Mouse (Mus musculus) limb, embryonic 11.5 days (tissue): ENCODE results near the gene Ccdc155. TPM values are rescaled to one million over a fixed set of nuclear protein-coding genes. Genes with fewer than 3 reads are reported as not detected.

ENCODE experiments used
- ATAC-seq: fragments of 200-750 bp; cut with Nextera tagmentation; 2 replicates; pipeline ENCODE4 v1.8.0; 2017; ENCODE audit warnings: low read depth; ENCODE audit not compliant: insufficient number of reproducible peaks, low FRiP score, low TSS enrichment
- DNase-seq: peaks from one replicate; pipeline ENCODE4 v3.0.0-alpha.2; 2015; ENCODE audit warnings: low spot score
- H3K27ac ChIP-seq: fragments of 300-500 bp; sonication (generic); replicated peaks from 2 replicates; pipeline ENCODE4 v1.5.1; 2014; ENCODE audit warnings: low read depth, mild to moderate bottlenecking, low read length
- H3K27me3 ChIP-seq: fragments of 300-500 bp; sonication (generic); 2 replicates; pipeline ENCODE4 v1.6.1; 2014; ENCODE audit warnings: mild to moderate bottlenecking, low read length, mixed read lengths; ENCODE audit not compliant: control insufficient read depth, insufficient read depth
- H3K36me3 ChIP-seq: fragments of 300-500 bp; sonication (generic); 2 replicates; pipeline ENCODE4 v1.6.1; 2014; ENCODE audit warnings: mild to moderate bottlenecking, low read length, moderate library complexity, mixed read lengths; ENCODE audit not compliant: control insufficient read depth, insufficient read depth
- H3K4me1 ChIP-seq: fragments of 300-500 bp; sonication (generic); 2 replicates; pipeline ENCODE4 v1.6.1; 2014; ENCODE audit warnings: low read length, mixed read lengths; ENCODE audit not compliant: control insufficient read depth, insufficient read depth
- H3K4me2 ChIP-seq: fragments of 300-500 bp; sonication (generic); 2 replicates; pipeline ENCODE4 v1.6.1; 2014; ENCODE audit warnings: low read depth, mild to moderate bottlenecking, moderate library complexity; ENCODE audit not compliant: severe bottlenecking
- H3K4me3 ChIP-seq: fragments of 300-500 bp; sonication (generic); 2 replicates; pipeline ENCODE4 v1.5.1; 2014; ENCODE audit warnings: low read depth, low read length
- H3K9ac ChIP-seq: fragments of 300-500 bp; sonication (generic); 2 replicates; pipeline ENCODE4 v1.6.1; 2014; ENCODE audit warnings: mild to moderate bottlenecking, low read length
- H3K9me3 ChIP-seq: fragments of 300-500 bp; sonication (generic); 2 replicates; pipeline ENCODE4 v1.6.1; 2016; ENCODE audit warnings: low read length; ENCODE audit not compliant: control insufficient read depth
- WGBS: fragments of 180-500 bp; shearing (Covaris S2); extraction: QIAGEN DNeasy Blood & Tissue Kit; methylation state at CpG from one replicate; pipeline ENCODE4 v1.1.7; 2014; 5-methylcytosine and 5-hydroxymethylcytosine counted together
- polyA plus RNA-seq: library from polyadenylated mRNA; unstranded; fragments of >200 nt; fragmentation: Nextera tagmentation; extraction: Ambion mirVana; gene quantifications from 2 replicates; pipeline ENCODE4 v1.2.1, GENCODE M21; 2014

Ccdc155 gene
- polyA plus RNA-seq, 1 experiment from 2014 or later = 0.41 TPM

- peak within 1 kb of the TSS; percentile 70 for H3K4me2 ChIP-seq
- 0 out of 2 replicates have a peak, but pooled peaks cover 3% of the 10 kb centered on the region for H3K36me3 ChIP-seq
- H3K9ac ChIP-seq = 0 out of 2 replicates have a peak within 1 kb of the TSS, but pooled peaks have one; percentile 2
- peaks cover 63% of the 10 kb centered on the region for H3K27me3 ChIP-seq
- H3K4me3 ChIP-seq = peak within 1 kb of the TSS; percentile 30
- 4% methylated on average over 19 of the region's 41 CpGs for WGBS
- ATAC-seq (no peak), DNase-seq (peak; percentile 54)
- H3K9me3 ChIP-seq = no peaks in the 10 kb centered on the region; the same call in 1 of the 2 replicates
- no peak within 1 kb of the TSS for H3K27ac ChIP-seq
- H3K4me1 ChIP-seq = 0 out of 2 replicates have a peak, but pooled peaks cover 3% of the 10 kb centered on the region
Observed at GRCm38 (mm10) chr7:45163735-45164490, 40.8 kb downstream of the Ccdc155 start, which contains the start of gene Slc17a7. Gene Slc17a7, plus strand, starts transcription at chr7:45163949.

GRCm38 (mm10) chr7:45162996-45163615, 41.6 kb downstream of the Ccdc155 start:
- H3K9me3 ChIP-seq = no peaks in the 10 kb centered on the region; the same call in 1 of the 2 replicates
- H3K27ac ChIP-seq = no peak overlapping the region
- no peak overlapping the region for H3K9ac ChIP-seq
- 0 out of 2 replicates have a peak, but pooled peaks cover 3% of the 10 kb centered on the region for H3K36me3 ChIP-seq
- WGBS = 70% methylated on average over 9 of the region's 9 CpGs
- no peak overlapping the region for H3K4me3 ChIP-seq
- H3K4me2 ChIP-seq = no peak overlapping the region
- peaks cover 55% of the 10 kb centered on the region for H3K27me3 ChIP-seq
- no peak for ATAC-seq
- H3K4me1 ChIP-seq = 0 out of 2 replicates have a peak, but pooled peaks cover 3% of the 10 kb centered on the region
- no peak for DNase-seq

DNA sequence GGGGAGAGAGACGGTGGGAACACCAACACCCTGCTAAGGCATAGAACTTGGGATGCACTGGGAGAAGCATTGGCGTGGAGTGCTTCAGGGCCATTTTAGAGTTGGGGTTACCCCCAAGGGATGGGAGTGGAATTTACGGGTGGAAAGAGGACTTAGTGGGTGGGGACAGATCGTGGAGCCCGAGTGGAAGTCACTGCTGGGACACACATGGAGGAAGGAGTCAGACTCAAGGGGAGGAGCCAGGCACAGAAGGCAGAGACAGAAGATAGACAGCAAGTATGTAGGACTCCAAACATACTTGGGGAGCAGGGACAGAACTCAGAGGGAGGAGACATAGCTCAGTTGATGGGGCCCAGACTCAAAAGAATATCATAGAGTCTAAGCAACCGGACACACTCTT, 42.1 kb downstream of the Ccdc155 start:
- H3K4me2 ChIP-seq = peak overlapping the region; percentile 62
- no peak overlapping the region for H3K27ac ChIP-seq
- no peak for DNase-seq
- H3K36me3 ChIP-seq = peaks cover 5% of the 10 kb centered on the region; the same call in 1 of the 2 replicates
- H3K4me3 ChIP-seq = peak overlapping the region; percentile 25
- peaks cover 49% of the 10 kb centered on the region for H3K27me3 ChIP-seq
- no peak; the same call in 1 of the 2 replicates for ATAC-seq
- 0 out of 2 replicates have a peak, but pooled peaks cover 3% of the 10 kb centered on the region for H3K4me1 ChIP-seq
- WGBS = 25% methylated on average over 6 of the region's 6 CpGs
- H3K9ac ChIP-seq = no peak overlapping the region
- H3K9me3 ChIP-seq = no peaks in the 10 kb centered on the region; the same call in 1 of the 2 replicates

GRCm38 (mm10) chr7:45161612-45162473, 42.8 kb downstream of the Ccdc155 start:
- H3K36me3 ChIP-seq = peaks cover 5% of the 10 kb centered on the region; the same call in 1 of the 2 replicates
- no peak overlapping the region for H3K27ac ChIP-seq
- H3K4me2 ChIP-seq = peak overlapping the region; percentile 62
- ATAC-seq = peak; percentile 84
- H3K4me1 ChIP-seq = 0 out of 2 replicates have a peak, but pooled peaks cover 3% of the 10 kb centered on the region
- 6% methylated on average over 34 of the region's 35 CpGs for WGBS
- peak overlapping the region; percentile 25 for H3K4me3 ChIP-seq
- DNase-seq = peak; percentile 93
- no peaks in the 10 kb centered on the region; the same call in 1 of the 2 replicates for H3K9me3 ChIP-seq
- H3K27me3 ChIP-seq = peaks cover 43% of the 10 kb centered on the region
- no peak overlapping the region for H3K9ac ChIP-seq

- no peak overlapping the region for H3K4me2 ChIP-seq
- H3K27me3 ChIP-seq = peaks cover 34% of the 10 kb centered on the region
- H3K4me3 ChIP-seq = no peak overlapping the region
- ATAC-seq = no peak
- no peak for DNase-seq
- H3K4me1 ChIP-seq = 0 out of 2 replicates have a peak, but pooled peaks cover 3% of the 10 kb centered on the region
- no peak overlapping the region for H3K27ac ChIP-seq
- H3K9me3 ChIP-seq = no peaks in the 10 kb centered on the region
- H3K9ac ChIP-seq = no peak overlapping the region
- peaks cover 5% of the 10 kb centered on the region; the same call in 1 of the 2 replicates for H3K36me3 ChIP-seq
- WGBS = 90% methylated on average over 3 of the region's 3 CpGs
Observed at GRCm38 (mm10) chr7:45160866-45161265, 43.8 kb downstream of the Ccdc155 start.

GRCm38 (mm10) chr7:45160316-45160800, 44.3 kb downstream of the Ccdc155 start:
- no peak overlapping the region for H3K9ac ChIP-seq
- no peak overlapping the region for H3K4me2 ChIP-seq
- H3K36me3 ChIP-seq = peaks cover 5% of the 10 kb centered on the region; the same call in 1 of the 2 replicates
- DNase-seq = no peak
- no peak for ATAC-seq
- H3K27ac ChIP-seq = no peak overlapping the region
- no peaks in the 10 kb centered on the region for H3K9me3 ChIP-seq
- peaks cover 29% of the 10 kb centered on the region for H3K27me3 ChIP-seq
- 93% methylated on average over 6 of the region's 6 CpGs for WGBS
- H3K4me1 ChIP-seq = 0 out of 2 replicates have a peak, but pooled peaks cover 5% of the 10 kb centered on the region
- no peak overlapping the region for H3K4me3 ChIP-seq

- no peak overlapping the region for H3K9ac ChIP-seq
- H3K36me3 ChIP-seq = peaks cover 5% of the 10 kb centered on the region; the same call in 1 of the 2 replicates
- H3K27ac ChIP-seq = no peak overlapping the region
- DNase-seq (no peak), ATAC-seq (no peak)
- no peaks in the 10 kb centered on the region for H3K9me3 ChIP-seq
- H3K27me3 ChIP-seq = peaks cover 15% of the 10 kb centered on the region
- 91% methylated on average over 6 of the region's 6 CpGs for WGBS
- H3K4me3 ChIP-seq = no peak overlapping the region
- H3K4me1 ChIP-seq = 0 out of 2 replicates have a peak, but pooled peaks cover 8% of the 10 kb centered on the region
- H3K4me2 ChIP-seq = no peak overlapping the region
Observed at GRCm38 (mm10) chr7:45158991-45159390, 45.7 kb downstream of the Ccdc155 start.
